Mouse (Mus musculus) MEL (cell line): Measurements from ENCODE around the gene Gm10300. TPM values are rescaled to one million over a fixed set of nuclear protein-coding genes. Genes with fewer than 3 reads are reported as not detected.

ENCODE experiments used
- DNase-seq: peaks from one replicate; pipeline ENCODE4 v3.0.0; 2011; ENCODE audit warnings: low read depth, low spot score
- H3K27ac ChIP-seq: 2 replicates; pipeline ENCODE4 v1.5.1; 2012; ENCODE audit warnings: low read depth, mild to moderate bottlenecking, control low read depth, low read length, moderate library complexity; ENCODE audit not compliant: control insufficient read depth
- H3K27me3 ChIP-seq, 2 experiments: fragments of 150-350 bp in 1 of 2; sonication (generic) in 1 of 2; 2 replicates each; pipeline ENCODE4 v1.6.1; 2012; ENCODE audit warnings: low read length in 2 of 2, mild to moderate bottlenecking in 2 of 2, improper control_type of control experiment in 1 of 2, moderate library complexity in 1 of 2; ENCODE audit not compliant: insufficient read depth in 2 of 2, control insufficient read depth in 1 of 2
- H3K36me3 ChIP-seq, 2 experiments: 2 replicates each; pipeline ENCODE4 v1.6.1; 2012 to 2014; ENCODE audit warnings: low read length in 2 of 2, improper control_type of control experiment in 1 of 2, inconsistent platforms in 1 of 2, mild to moderate bottlenecking in 1 of 2; ENCODE audit not compliant: insufficient read depth in 2 of 2, control insufficient read depth in 1 of 2
- H3K4me1 ChIP-seq, 2 experiments: fragments of 150-350 bp in 1 of 2; sonication (generic) in 1 of 2; 2 replicates each; pipeline ENCODE4 v1.6.1; 2012; ENCODE audit warnings: low read length in 2 of 2, improper control_type of control experiment in 1 of 2, mild to moderate bottlenecking in 1 of 2; ENCODE audit not compliant: insufficient read depth in 2 of 2, control insufficient read depth in 1 of 2
- H3K4me3 ChIP-seq, 2 experiments: fragments of 150-350 bp in 1 of 2; sonication (generic) in 1 of 2; 2 replicates each; pipeline ENCODE4 v1.5.1; 2012; ENCODE audit warnings: low read depth in 2 of 2, low read length in 2 of 2, mild to moderate bottlenecking in 2 of 2, moderate library complexity in 2 of 2, control low read depth in 1 of 2, improper control_type of control experiment in 1 of 2; ENCODE audit not compliant: control insufficient read depth in 1 of 2, insufficient read depth in 1 of 2
- H3K79me2 ChIP-seq: 2 replicates; pipeline ENCODE4 v1.6.1; 2012; ENCODE audit warnings: mild to moderate bottlenecking, low read length, moderate library complexity; ENCODE audit not compliant: control insufficient read depth, poor library complexity, insufficient read depth
- H3K9ac ChIP-seq: 2 replicates; pipeline ENCODE4 v1.6.1; 2012; ENCODE audit warnings: low read depth, mild to moderate bottlenecking, control low read depth, low read length, moderate library complexity; ENCODE audit not compliant: control insufficient read depth, poor library complexity, severe bottlenecking
- H3K9me3 ChIP-seq: fragments of 150-350 bp; sonication (generic); replicated peaks from 2 replicates; pipeline ENCODE4 v1.6.1; 2012; ENCODE audit warnings: mild to moderate bottlenecking, low read length, improper control_type of control experiment, moderate library complexity; ENCODE audit not compliant: insufficient read depth
- BHLHE40 ChIP-seq: IDR thresholded peaks from 2 replicates; pipeline ENCODE4 v1.6.1; 2012; ENCODE audit warnings: low read depth, mild to moderate bottlenecking, inconsistent platforms, low read length, improper control_type of control experiment, borderline replicate concordance
- CTCF ChIP-seq, 3 experiments: IDR thresholded peaks in 2 of 3; conservative IDR thresholded peaks in 1 of 3; 2 replicates each; pipeline ENCODE4 v1.5.1; 2011 to 2012; ENCODE audit warnings: low read length in 3 of 3, low read depth in 2 of 3, mild to moderate bottlenecking in 2 of 3, improper control_type of control experiment in 1 of 3, inconsistent platforms in 1 of 3, mixed read lengths in 1 of 3, moderate library complexity in 1 of 3; ENCODE audit not compliant: control insufficient read depth in 1 of 3, insufficient read depth in 1 of 3, poor library complexity in 1 of 3, severe bottlenecking in 1 of 3
- EP300 ChIP-seq, 2 experiments: IDR thresholded peaks; 2 replicates each; pipeline ENCODE4 v1.6.1; 2011; ENCODE audit warnings: improper control_type of control experiment in 2 of 2, low read length in 2 of 2, low read depth in 1 of 2, mild to moderate bottlenecking in 1 of 2
- ETS1 ChIP-seq: IDR thresholded peaks from 2 replicates; pipeline ENCODE4 v1.6.1; 2012; ENCODE audit warnings: low read depth, mild to moderate bottlenecking, inconsistent platforms, low read length, improper control_type of control experiment, moderate library complexity
- GABPA ChIP-seq: IDR thresholded peaks from 2 replicates; pipeline ENCODE4 v1.6.1; 2012; ENCODE audit warnings: low read depth, mild to moderate bottlenecking, inconsistent platforms, low read length, improper control_type of control experiment, moderate library complexity
- KAT2A ChIP-seq: conservative IDR thresholded peaks from 2 replicates; pipeline ENCODE4 v1.6.1; 2012; ENCODE audit warnings: low read depth, low read length, improper control_type of control experiment, inconsistent platforms
- MAFK ChIP-seq: IDR thresholded peaks from 2 replicates; pipeline ENCODE4 v1.6.1; 2011; ENCODE audit warnings: low read depth, mild to moderate bottlenecking, low read length, improper control_type of control experiment, borderline replicate concordance
- MEF2A ChIP-seq: IDR thresholded peaks from 2 replicates; pipeline ENCODE4 v1.6.1; 2014; ENCODE audit warnings: low read depth, mild to moderate bottlenecking, inconsistent platforms, low read length, improper control_type of control experiment; ENCODE audit not compliant: poor library complexity, insufficient replicate concordance, severe bottlenecking; ENCODE audit errors: extremely low read depth
- MXI1 ChIP-seq: IDR thresholded peaks from 2 replicates; pipeline ENCODE4 v1.6.1; 2011; ENCODE audit warnings: mild to moderate bottlenecking, low read depth, low read length, improper control_type of control experiment
- POLR2A ChIP-seq, 2 experiments: IDR thresholded peaks; 2 replicates each; pipeline ENCODE4 v1.6.1; 2011 to 2012; ENCODE audit warnings: low read length in 2 of 2, mild to moderate bottlenecking in 2 of 2, control low read depth in 1 of 2, improper control_type of control experiment in 1 of 2, low read depth in 1 of 2, moderate library complexity in 1 of 2; ENCODE audit not compliant: control insufficient read depth in 1 of 2, insufficient read depth in 1 of 2, poor library complexity in 1 of 2
- POLR2AphosphoS5 ChIP-seq: IDR thresholded peaks from 2 replicates; pipeline ENCODE4 v1.6.1; 2012; ENCODE audit warnings: low read depth, borderline replicate concordance, mild to moderate bottlenecking, inconsistent platforms, low read length, moderate library complexity, mixed read lengths
- RAD21 ChIP-seq: IDR thresholded peaks from 2 replicates; pipeline ENCODE4 v1.6.1; 2011; ENCODE audit warnings: mild to moderate bottlenecking, low read depth, low read length, improper control_type of control experiment
- RCOR1 ChIP-seq: IDR thresholded peaks from 2 replicates; pipeline ENCODE4 v1.6.1; 2012; ENCODE audit warnings: low read depth, mild to moderate bottlenecking, inconsistent platforms, low read length, improper control_type of control experiment
- SIN3A ChIP-seq: IDR thresholded peaks from 2 replicates; pipeline ENCODE4 v1.6.1; 2012; ENCODE audit warnings: low read length, improper control_type of control experiment, inconsistent platforms
- SMC3 ChIP-seq: IDR thresholded peaks from 2 replicates; pipeline ENCODE4 v1.6.1; 2011; ENCODE audit warnings: low read depth, low read length, improper control_type of control experiment
- TBP ChIP-seq: IDR thresholded peaks from 2 replicates; pipeline ENCODE4 v1.8.0; 2011; ENCODE audit warnings: low read depth, low read length, improper control_type of control experiment
- USF1 ChIP-seq: IDR thresholded peaks from 2 replicates; pipeline ENCODE4 v1.6.1; 2014; ENCODE audit warnings: low read depth, mild to moderate bottlenecking, inconsistent platforms, low read length, improper control_type of control experiment, moderate library complexity
- ZC3H11A ChIP-seq: IDR thresholded peaks from 2 replicates; pipeline ENCODE4 v1.6.1; 2012; ENCODE audit warnings: low read depth, mild to moderate bottlenecking, inconsistent platforms, low read length, improper control_type of control experiment
- ZNF384 ChIP-seq: IDR thresholded peaks from 2 replicates; pipeline ENCODE4 v1.6.1; 2012; ENCODE audit warnings: low read depth, mild to moderate bottlenecking, inconsistent platforms, low read length, improper control_type of control experiment
- polyA plus RNA-seq, 2 experiments: library from polyadenylated mRNA; stranded (reverse) in 1 of 2; unstranded in 1 of 2; fragments of >175 nt in 1 of 2; fragments of >200 nt in 1 of 2; gene quantifications; 2 replicates each; pipeline versions ENCODE4 v1.2.1 to v1.2.4; 2012; ENCODE audit warnings: low replicate concordance in 2 of 2, low read depth in 1 of 2; ENCODE audit not compliant: insufficient read length in 2 of 2, insufficient read depth in 1 of 2, missing spikeins in 1 of 2
- total RNA-seq: library from RNA; depleted of rRNA; stranded (reverse); fragments of 300-350 nt; gene quantifications from 2 replicates; pipeline ENCODE4 v1.2.3, GENCODE M21; 2012

Gm10300 gene
- total and polyA plus RNA-seq, 3 experiments: 0.18 to 0.46 TPM; not detected in 1

- TF ChIP-seq POLR2AphosphoS5 (no peak), GABPA (no peak), USF1 (no peak), CTCF (IDR thresholded peaks at IDR 0.05 in 2 of 3, conservative IDR thresholded peaks at IDR 0.05 in 1 of 3; ENCODE audit: control insufficient read depth in 1 of 3, insufficient read depth in 1 of 3, low read depth in 2 of 3, low read length in 3 of 3, poor library complexity in 1 of 3, severe bottlenecking in 1 of 3) (no peak), MEF2A (no peak), ETS1 (no peak), KAT2A (no peak), TBP (no peak), SIN3A (no peak), POLR2A (IDR thresholded peaks at IDR 0.05; ENCODE audit: control insufficient read depth in 1 of 2, insufficient read depth in 1 of 2, low read depth in 1 of 2, low read length in 2 of 2, poor library complexity in 1 of 2) (no peak), MAFK (no peak), ZNF384 (no peak), RCOR1 (no peak), RAD21 (no peak)
- Histone ChIP-seq H3K4me3 (no peak overlapping the region), H3K79me2 (no peaks in the 10 kb centered on the region), H3K36me3 (peaks cover 0 to 9% of the 10 kb centered on the region in 2 experiments; a peak in 2 of 4 replicates), H3K4me1 (peaks cover 0 to 6% of the 10 kb centered on the region in 2 experiments; a peak in 3 of 4 replicates), H3K9ac (no peak overlapping the region), H3K9me3 (no peaks in the 10 kb centered on the region), H3K27ac (no peak overlapping the region), H3K27me3 (no peaks in the 10 kb centered on the region)
- DNase-seq: peak; percentile 61
Measured at GRCm38 (mm10) chr4:132085114-132085513, 10.6 kb downstream of the Gm10300 start.

- peak; percentile 81 for DNase-seq
- peak; percentile 87 for TF ChIP-seq RAD21
- TF ChIP-seq MXI1: no peak
- no peak for TF ChIP-seq EP300 (IDR thresholded peaks at IDR 0.05; ENCODE audit: low read depth in 1 of 2, low read length in 2 of 2)
- TF ChIP-seq CTCF (IDR thresholded peaks at IDR 0.05 in 2 of 3, conservative IDR thresholded peaks at IDR 0.05 in 1 of 3; ENCODE audit: control insufficient read depth in 1 of 3, insufficient read depth in 1 of 3, low read depth in 2 of 3, low read length in 3 of 3, poor library complexity in 1 of 3, severe bottlenecking in 1 of 3): peak; percentile 88 to 94 (median 93)
- TF ChIP-seq BHLHE40: no peak
- peak; percentile 84 for TF ChIP-seq ZC3H11A
- peak; percentile 86 for TF ChIP-seq SMC3
- Histone ChIP-seq H3K27ac (no peak overlapping the region), H3K36me3 (peaks cover 0 to 4% of the 10 kb centered on the region in 2 experiments; a peak in 1 of 4 replicates), H3K27me3 (no peaks in the 10 kb centered on the region), H3K9me3 (no peaks in the 10 kb centered on the region), H3K4me3 (no peak overlapping the region), H3K79me2 (no peaks in the 10 kb centered on the region), H3K4me1 (peaks cover 0 to 4% of the 10 kb centered on the region in 2 experiments; a peak in 2 of 4 replicates), H3K9ac (no peak overlapping the region)
Measured at GRCm38 (mm10) chr4:132088921-132089320, 14.4 kb downstream of the Gm10300 start.
